Mouse (Mus musculus) myocyte (in vitro differentiated cells): Measurements from ENCODE around the gene Plvap. TPM values are rescaled to one million over a fixed set of nuclear protein-coding genes. Genes with fewer than 3 reads are reported as not detected.

Experiments used
- H3K27me3 ChIP-seq: one replicate; pipeline ENCODE4 v1.6.1; 2011; ENCODE audit not compliant: control insufficient read depth, insufficient read depth, insufficient read length
- H3K36me3 ChIP-seq: one replicate; pipeline ENCODE4 v1.6.1; 2011; ENCODE audit not compliant: control insufficient read depth, insufficient read depth
- H3K4me2 ChIP-seq: one replicate; pipeline ENCODE4 v1.6.1; 2011; ENCODE audit warnings: low read depth, control low read depth
- H3K4me3 ChIP-seq: one replicate; pipeline ENCODE4 v1.5.1; 2011; ENCODE audit warnings: mild to moderate bottlenecking, control low read depth, moderate library complexity
- H3K79me2 ChIP-seq: one replicate; pipeline ENCODE4 v1.6.1; 2011; ENCODE audit not compliant: control insufficient read depth, insufficient read depth
- H3ac ChIP-seq: one replicate; pipeline ENCODE4 v1.6.1; 2011; ENCODE audit not compliant: control insufficient read depth, insufficient read length
- CEBPB ChIP-seq: IDR thresholded peaks from 2 replicates; pipeline ENCODE4 v1.6.1; 2011; ENCODE audit warnings: mild to moderate bottlenecking, moderate library complexity; ENCODE audit not compliant: poor library complexity, insufficient read depth, severe bottlenecking
- E2F4 ChIP-seq: IDR thresholded peaks from one replicate; pipeline ENCODE4 v1.6.1; 2011; ENCODE audit warnings: mild to moderate bottlenecking, control low read depth, moderate library complexity; ENCODE audit not compliant: insufficient read depth
- MAX ChIP-seq: IDR thresholded peaks from one replicate; pipeline ENCODE4 v1.6.1; 2011; ENCODE audit warnings: low read depth, mild to moderate bottlenecking, control low read depth
- MYOD1 ChIP-seq, 3 experiments: IDR thresholded peaks; one replicate each; pipeline ENCODE4 v1.6.1; 2011; ENCODE audit warnings: control low read depth in 2 of 3, low read depth in 2 of 3, mild to moderate bottlenecking in 2 of 3, moderate library complexity in 1 of 3; ENCODE audit not compliant: insufficient read length in 2 of 3, control insufficient read depth in 1 of 3
- MYOG ChIP-seq, 3 experiments: IDR thresholded peaks; one replicate each; pipeline ENCODE4 v1.6.1; 2011; ENCODE audit warnings: control low read depth in 2 of 3, low read depth in 2 of 3, mild to moderate bottlenecking in 2 of 3; ENCODE audit not compliant: insufficient read length in 2 of 3, control insufficient read depth in 1 of 3, insufficient read depth in 1 of 3
- POLR2A ChIP-seq: IDR thresholded peaks from one replicate; pipeline ENCODE4 v1.6.1; 2011; ENCODE audit warnings: low read depth, mild to moderate bottlenecking, control low read depth, moderate library complexity; ENCODE audit not compliant: insufficient read length
- POLR2AphosphoS2 ChIP-seq: IDR thresholded peaks from one replicate; pipeline ENCODE4 v1.6.1; 2011; ENCODE audit warnings: low read depth, control low read depth; ENCODE audit not compliant: insufficient read length
- REST ChIP-seq: IDR thresholded peaks from one replicate; pipeline ENCODE4 v1.6.1; 2011; ENCODE audit warnings: mild to moderate bottlenecking, control low read depth, moderate library complexity; ENCODE audit not compliant: insufficient read depth, insufficient read length
- SRF ChIP-seq: IDR thresholded peaks from one replicate; pipeline ENCODE4 v1.6.1; 2011; ENCODE audit warnings: low read depth; ENCODE audit not compliant: control insufficient read depth, insufficient read length
- TCF12 ChIP-seq: IDR thresholded peaks from one replicate; pipeline ENCODE4 v1.6.1; 2011; ENCODE audit warnings: mild to moderate bottlenecking, control low read depth; ENCODE audit not compliant: poor library complexity, insufficient read depth, severe bottlenecking
- TCF3 ChIP-seq: IDR thresholded peaks from one replicate; pipeline ENCODE4 v1.6.1; 2011; ENCODE audit warnings: low read depth, control low read depth; ENCODE audit not compliant: insufficient read length
- USF1 ChIP-seq: IDR thresholded peaks from one replicate; pipeline ENCODE4 v1.6.1; 2011; ENCODE audit warnings: low read depth, mild to moderate bottlenecking, control low read depth, moderate library complexity
- polyA plus RNA-seq: library from polyadenylated mRNA; unstranded; fragments of >200 nt; fragmentation: generic; extraction: Trizol; gene quantifications from one replicate; pipeline ENCODE4 v1.2.1, GENCODE M21; 2012; ENCODE audit warnings: missing spikeins

Gene Plvap
- polyA plus RNA-seq, 1 experiment = 0.18 TPM

DNA sequence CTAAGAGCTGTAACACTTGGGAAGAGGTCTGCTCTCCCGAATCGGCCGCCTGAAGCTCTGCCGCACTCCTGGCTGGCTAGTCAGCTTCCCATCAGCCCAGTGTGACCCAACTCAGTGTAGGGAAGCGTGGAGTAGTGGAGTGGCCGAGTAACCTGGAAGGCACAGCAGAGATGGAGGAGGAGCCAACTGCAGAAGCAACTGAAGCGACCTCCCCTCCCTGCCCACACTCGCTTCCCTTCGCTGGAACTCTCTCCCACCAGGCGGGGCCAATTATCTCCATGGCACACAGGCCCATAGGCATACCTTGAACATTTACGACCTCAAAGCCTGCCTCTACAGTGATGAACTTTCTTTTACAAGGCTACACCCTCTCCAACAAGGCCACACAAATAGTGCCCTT is 59.8 kb downstream of the Plvap start:
- Histone ChIP-seq H3K4me2 (no peak overlapping the region), H3K79me2 (no peaks in the 10 kb centered on the region), H3K27me3 (no peaks in the 10 kb centered on the region), H3ac (no peak overlapping the region), H3K36me3 (no peaks in the 10 kb centered on the region), H3K4me3 (no peak overlapping the region)
- TF ChIP-seq E2F4 (no peak), CEBPB (no peak), POLR2A (no peak), MAX (no peak), MYOG (IDR thresholded peaks at IDR 0.05; ENCODE audit: control insufficient read depth in 1 of 3, insufficient read depth in 1 of 3, insufficient read length in 2 of 3, low read depth in 2 of 3) (no peak), SRF (no peak), TCF12 (no peak), POLR2AphosphoS2 (no peak), MYOD1 (IDR thresholded peaks at IDR 0.05; ENCODE audit: control insufficient read depth in 1 of 3, insufficient read length in 2 of 3, low read depth in 2 of 3) (no peak), USF1 (no peak), REST (no peak), TCF3 (no peak)

DNA sequence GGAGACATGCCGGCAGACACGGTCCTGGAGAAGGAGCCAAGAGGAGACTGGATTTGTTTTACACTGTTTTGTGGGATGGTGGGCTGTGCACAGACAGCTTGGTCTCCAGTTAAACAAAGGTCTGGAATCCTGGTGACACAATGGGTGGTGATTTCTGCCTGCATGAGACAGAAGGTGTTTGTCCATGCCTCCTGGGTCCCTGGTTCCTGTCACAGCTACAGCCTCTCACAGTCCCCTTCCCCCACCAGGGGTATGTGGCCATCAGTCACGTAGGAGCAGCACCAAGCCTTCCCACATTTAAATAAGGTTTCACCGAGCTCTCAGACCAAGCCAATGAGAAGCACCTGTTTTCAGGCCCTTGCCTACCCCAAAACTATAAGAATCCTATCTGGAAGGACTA is 60.2 kb downstream of the Plvap start:
- Histone ChIP-seq H3ac (no peak overlapping the region), H3K79me2 (no peaks in the 10 kb centered on the region), H3K4me3 (no peak overlapping the region), H3K36me3 (no peaks in the 10 kb centered on the region), H3K4me2 (no peak overlapping the region), H3K27me3 (no peaks in the 10 kb centered on the region)
- no peak for TF ChIP-seq POLR2A
- no peak for TF ChIP-seq POLR2AphosphoS2
- no peak for TF ChIP-seq MYOD1 (IDR thresholded peaks at IDR 0.05; ENCODE audit: control insufficient read depth in 1 of 3, insufficient read length in 2 of 3, low read depth in 2 of 3)
- TF ChIP-seq E2F4 = no peak
- TF ChIP-seq MAX = no peak
- no peak for TF ChIP-seq REST
- no peak for TF ChIP-seq SRF
- no peak for TF ChIP-seq MYOG (IDR thresholded peaks at IDR 0.05; ENCODE audit: control insufficient read depth in 1 of 3, insufficient read depth in 1 of 3, insufficient read length in 2 of 3, low read depth in 2 of 3)
- TF ChIP-seq TCF12 = no peak
- no peak for TF ChIP-seq TCF3
- TF ChIP-seq USF1 = no peak
- no peak for TF ChIP-seq CEBPB

Other genes starting within 250 kb of the Plvap start
- gene Myo9b, start 239.0 kb downstream of the Plvap start, polyA plus RNA-seq = 39.6 TPM
- 13.2 TPM for gene Haus8, start 238.8 kb downstream of the Plvap start, polyA plus RNA-seq
- 180 TPM for gene Use1, start 144.9 kb downstream of the Plvap start, polyA plus RNA-seq
- 15.2 TPM for gene Ocel1, start 140.5 kb downstream of the Plvap start, polyA plus RNA-seq
- gene Nr2f6, start 129.8 kb downstream of the Plvap start, polyA plus RNA-seq = 62.3 TPM
- gene Ushbp1, start 116.0 kb downstream of the Plvap start, polyA plus RNA-seq = 0.02 TPM
- 108 TPM for gene Babam1, start 114.9 kb downstream of the Plvap start, polyA plus RNA-seq
- gene Ankle1, start 105.7 kb downstream of the Plvap start, polyA plus RNA-seq = 1.3 TPM
- 67.0 TPM for gene Abhd8, start 48.1 kb downstream of the Plvap start, polyA plus RNA-seq
- 79.0 TPM for gene Mrpl34, start 46.8 kb downstream of the Plvap start, polyA plus RNA-seq
- 117 TPM for gene Dda1, start 42.6 kb downstream of the Plvap start, polyA plus RNA-seq
- gene Ano8, start 25.8 kb downstream of the Plvap start, polyA plus RNA-seq = 27.5 TPM
- gene Gtpbp3, start 23.6 kb downstream of the Plvap start, polyA plus RNA-seq = 17.5 TPM
- 0.04 TPM for gene Ccdc194, start 14.0 kb upstream of the Plvap start, polyA plus RNA-seq
- gene Bst2, start 25.7 kb upstream of the Plvap start, polyA plus RNA-seq = 33.9 TPM
- gene Mvb12a, start 31.2 kb upstream of the Plvap start, polyA plus RNA-seq = 61.5 TPM
- 0.20 TPM for gene Tmem221, start 47.1 kb upstream of the Plvap start, polyA plus RNA-seq
- 0.04 TPM for gene Nxnl1, start 54.8 kb upstream of the Plvap start, polyA plus RNA-seq
- gene Slc27a1, start 57.1 kb upstream of the Plvap start, polyA plus RNA-seq = 33.9 TPM
- 248 TPM for gene Pgls, start 80.4 kb upstream of the Plvap start, polyA plus RNA-seq
- gene Fam129c, start 85.9 kb upstream of the Plvap start, polyA plus RNA-seq = 2.9 TPM
- gene Colgalt1, start 99.2 kb upstream of the Plvap start, polyA plus RNA-seq = 87.0 TPM
- 4.6 TPM for gene Unc13a, start 160.0 kb upstream of the Plvap start, polyA plus RNA-seq
- 1.5 TPM for gene Jak3, start 164.5 kb upstream of the Plvap start, polyA plus RNA-seq
- 0.13 TPM for gene Insl3, start 177.5 kb upstream of the Plvap start, polyA plus RNA-seq
- 0.01 TPM for gene B3gnt3, start 190.0 kb upstream of the Plvap start, polyA plus RNA-seq
- not detected for gene Fcho1, start 214.0 kb upstream of the Plvap start, polyA plus RNA-seq